Mouse (Mus musculus): ENCODE results near the gene Farp1.
A peak's percentile ranks its signal among the peaks of the same experiment; 100 is the strongest.

Gene Farp1

GRCm38 (mm10) chr14:121310325-121311080 is 275.5 kb downstream of the Farp1 start:
- DNase-seq (ENCODE audit: low read depth, low spot score), result no peak

DNA sequence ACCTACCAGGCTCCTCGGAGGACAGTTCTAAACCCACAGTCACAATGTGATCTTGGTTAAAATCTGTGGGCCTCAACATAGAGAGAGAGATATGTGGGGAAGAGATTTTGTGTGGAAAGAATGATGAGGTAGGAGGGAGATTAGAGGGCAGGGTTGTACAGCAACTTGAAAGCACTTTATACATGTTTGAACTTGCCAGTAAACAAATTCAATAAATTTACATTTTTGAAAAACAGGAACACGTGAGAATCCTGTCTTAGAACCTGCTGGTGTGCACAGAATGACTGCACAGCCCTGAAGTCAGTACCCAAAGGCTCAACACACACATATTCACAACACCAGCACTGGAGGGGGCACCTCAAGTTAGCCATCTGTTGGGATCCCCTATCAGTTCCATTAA is 276.1 kb downstream of the Farp1 start:
- DNase-seq (ENCODE audit: low read depth, low spot score), result no peak

- no peak for DNase-seq (ENCODE audit: low read depth, low spot score)
Observed at GRCm38 (mm10) chr14:121313283-121313682, 278.3 kb downstream of the Farp1 start.

- DNase-seq (ENCODE audit: low read depth, low spot score), result no peak
Observed at GRCm38 (mm10) chr14:121314934-121315333, 279.9 kb downstream of the Farp1 start.

- no peak for DNase-seq (ENCODE audit: low read depth, low spot score)
Observed at GRCm38 (mm10) chr14:121316136-121316535, 281.1 kb downstream of the Farp1 start.

DNA sequence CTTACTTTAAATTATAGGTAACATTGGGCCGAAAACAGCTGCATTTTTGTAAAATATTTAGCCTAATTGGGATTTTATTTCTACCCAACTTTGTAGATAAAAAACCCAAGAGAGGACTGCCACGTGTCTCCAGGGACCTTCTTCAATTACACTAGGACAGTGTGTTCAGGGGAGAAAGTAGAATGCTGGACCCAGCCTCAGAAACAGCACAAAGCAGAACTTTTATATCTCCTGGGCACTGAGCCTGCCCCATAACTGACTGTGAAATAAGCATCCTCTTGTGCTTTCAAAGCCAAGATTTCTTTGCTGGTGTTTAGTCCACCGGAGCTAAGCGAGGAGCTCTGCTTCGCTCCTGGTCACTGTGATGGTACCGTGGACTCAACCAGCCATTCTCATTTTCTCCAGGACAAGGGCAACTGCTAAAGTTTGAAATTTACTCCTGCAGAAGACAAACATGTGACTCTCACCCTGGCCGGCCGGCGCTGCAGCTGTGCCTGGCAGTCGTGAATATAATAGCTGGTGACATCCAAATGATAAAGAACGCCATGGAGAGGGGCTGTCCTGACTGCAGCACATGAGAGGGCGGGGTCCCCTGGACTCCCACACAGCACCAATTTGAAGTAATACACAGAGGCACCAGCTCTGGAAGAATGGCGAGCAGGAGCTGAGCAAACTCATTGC is 281.8 kb downstream of the Farp1 start:
- DNase-seq (ENCODE audit: low read depth, low spot score), result peak; percentile 32

- no peak for DNase-seq (ENCODE audit: low read depth, low spot score)
Observed at GRCm38 (mm10) chr14:121317312-121317671, 282.3 kb downstream of the Farp1 start.

GRCm38 (mm10) chr14:121318382-121318781 is 283.4 kb downstream of the Farp1 start:
- DNase-seq (ENCODE audit: low read depth, low spot score), result no peak

DNA sequence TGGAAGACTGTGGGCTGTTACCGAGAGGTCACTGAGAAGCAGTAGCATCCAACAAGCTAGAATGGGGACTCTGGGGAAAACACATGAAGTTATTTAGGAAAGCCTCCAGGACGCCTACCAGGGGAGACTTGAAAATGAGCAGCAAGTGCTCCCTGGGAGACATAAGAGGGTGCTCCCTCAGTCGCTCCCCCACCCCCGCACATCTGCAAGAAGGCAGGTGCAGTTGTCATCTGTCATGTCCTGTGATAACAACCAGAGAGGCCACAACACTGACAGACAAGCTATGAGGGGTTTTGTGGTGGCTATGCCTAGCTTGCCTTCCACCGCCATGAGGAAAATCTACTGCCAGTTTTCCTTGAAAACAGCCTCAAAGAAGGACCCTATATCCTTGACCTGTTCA is 287.1 kb downstream of the Farp1 start:
- DNase-seq (ENCODE audit: low read depth, low spot score), result no peak

DNA sequence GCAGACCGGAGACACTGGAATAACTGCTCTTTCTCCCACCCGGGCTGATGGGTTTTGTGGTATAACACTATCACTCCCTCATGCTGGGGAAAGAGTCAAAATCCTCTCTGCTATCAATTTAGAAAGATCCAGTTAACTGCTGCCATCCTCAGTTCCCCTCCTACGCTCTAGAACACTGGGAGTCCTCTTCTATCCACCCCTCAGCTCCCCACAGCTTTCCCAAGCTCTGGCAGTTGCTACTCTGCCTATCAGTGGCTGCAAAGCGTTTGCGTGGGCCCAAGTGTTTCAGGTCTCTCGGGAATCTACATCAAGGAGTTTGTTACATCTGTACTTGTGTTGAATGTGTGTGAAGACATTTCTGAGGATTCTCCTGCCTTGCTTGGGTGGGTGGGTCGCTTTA is 287.6 kb downstream of the Farp1 start:
- no peak for DNase-seq (ENCODE audit: low read depth, low spot score)

GRCm38 (mm10) chr14:121324521-121325330 is 289.7 kb downstream of the Farp1 start:
- DNase-seq (ENCODE audit: low read depth, low spot score), result no peak

DNA sequence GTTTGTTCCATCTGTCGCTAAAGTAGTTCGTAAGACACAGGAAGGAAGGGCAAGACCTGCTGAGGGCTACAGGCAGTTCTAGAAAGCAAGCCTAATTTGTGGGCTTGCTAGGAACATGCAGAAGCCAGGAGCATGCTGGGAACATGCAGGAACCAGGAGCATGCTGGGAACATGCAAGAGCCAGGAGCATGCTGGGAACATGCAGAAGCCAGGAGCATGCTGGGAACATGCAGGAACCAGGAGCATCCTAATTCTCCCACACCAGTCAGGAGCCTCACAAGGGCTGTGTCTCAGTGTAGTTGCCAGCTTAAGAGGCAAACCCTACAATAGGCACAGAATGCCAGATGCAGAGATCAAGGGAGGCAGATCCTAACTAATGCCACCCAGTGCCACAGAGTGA is 291.4 kb downstream of the Farp1 start:
- no peak for DNase-seq (ENCODE audit: low read depth, low spot score)

DNA sequence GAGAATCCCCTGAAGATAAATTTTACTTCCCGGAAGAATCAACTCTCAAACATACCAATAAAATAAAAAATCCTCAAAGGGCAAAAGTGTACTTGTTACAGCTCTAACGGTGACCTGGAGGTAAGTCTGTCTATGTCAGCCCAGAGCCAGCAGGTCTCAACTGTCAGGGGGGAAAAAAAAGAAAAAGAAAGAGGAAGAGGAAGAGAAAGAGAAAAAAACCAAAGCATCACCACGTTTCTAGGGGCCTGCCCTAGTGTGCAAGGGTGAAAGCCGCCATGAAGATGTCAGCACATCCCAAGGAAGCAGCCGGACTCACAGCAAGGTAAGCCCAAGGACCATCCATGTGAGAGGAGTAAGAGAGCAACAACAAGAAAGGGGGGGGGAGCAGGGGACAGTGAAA is 293.9 kb downstream of the Farp1 start:
- no peak for DNase-seq (ENCODE audit: low read depth, low spot score)

- DNase-seq (ENCODE audit: low read depth, low spot score), result no peak
Observed at GRCm38 (mm10) chr14:121329401-121330089, 294.5 kb downstream of the Farp1 start.

- no peak for DNase-seq (ENCODE audit: low read depth, low spot score)
Observed at GRCm38 (mm10) chr14:121330090-121330408, 295.0 kb downstream of the Farp1 start.
